Mouse (Mus musculus): Measurements from ENCODE around the gene Zfp593. TPM values are rescaled to one million over a fixed set of nuclear protein-coding genes. Genes with fewer than 3 reads are reported as not detected.

Zfp593 gene
- total and polyA plus RNA-seq, 2 experiments from 2014 or later = 10.2 to 11.0 TPM

- WGBS = 87% methylated on average over 19 of the region's 19 CpGs
- peak; percentile 18 for DNase-seq (ENCODE audit: low spot score)
Measured at GRCm38 (mm10) chr4:134268102-134268655, 22.8 kb upstream of the Zfp593 start.

GRCm38 (mm10) chr4:134265860-134266585 lies 20.6 kb upstream of the Zfp593 start:
- no peak for DNase-seq (ENCODE audit: low spot score)
- no peak overlapping the region for H3K9ac ChIP-seq (replicated peaks; ENCODE audit: low read length)
- no peak overlapping the region for H3K27ac ChIP-seq
- H3K4me2 ChIP-seq (ENCODE audit: low read depth, low read length) = no peak overlapping the region
- no peak for TF ChIP-seq CTCF (IDR thresholded peaks at IDR 0.05; ENCODE audit: low read depth)
- no peak for ATAC-seq
- H3K4me3 ChIP-seq (ENCODE audit: low read length) = no peak overlapping the region
- H3K9me3 ChIP-seq (ENCODE audit: low read length) = no peaks in the 10 kb centered on the region
- H3K4me1 ChIP-seq (ENCODE audit: insufficient read depth, low read length) = no peaks in the 10 kb centered on the region
- no peaks in the 10 kb centered on the region for H3K27me3 ChIP-seq (ENCODE audit: insufficient read depth, low read length)
- H3K36me3 ChIP-seq (ENCODE audit: insufficient read depth, low read length) = no peaks in the 10 kb centered on the region
- 66% methylated on average over 9 of the region's 9 CpGs for WGBS

More at GRCm38 (mm10) chr4:134268102-134268655, 22.8 kb upstream of the Zfp593 start:
- Histone ChIP-seq H3K4me2 (ENCODE audit: low read depth, low read length) (no peak overlapping the region), H3K36me3 (ENCODE audit: insufficient read depth, low read length) (no peaks in the 10 kb centered on the region), H3K4me3 (ENCODE audit: low read length) (no peak overlapping the region), H3K27ac (no peak overlapping the region), H3K9ac (replicated peaks; ENCODE audit: low read length) (no peak overlapping the region), H3K27me3 (ENCODE audit: insufficient read depth, low read length) (no peaks in the 10 kb centered on the region), H3K4me1 (ENCODE audit: insufficient read depth, low read length) (no peaks in the 10 kb centered on the region), H3K9me3 (ENCODE audit: low read length) (no peaks in the 10 kb centered on the region)
- TF ChIP-seq CTCF (IDR thresholded peaks at IDR 0.05; ENCODE audit: low read depth) = peak; percentile 1; the same call in 1 of the 2 replicates
- ATAC-seq = no peak

GRCm38 (mm10) chr4:134263191-134263590 lies 17.8 kb upstream of the Zfp593 start:
- no peak overlapping the region for H3K9ac ChIP-seq (replicated peaks; ENCODE audit: low read length)
- no peak overlapping the region for H3K4me2 ChIP-seq (ENCODE audit: low read depth, low read length)
- 43% methylated on average over 6 of the region's 6 CpGs for WGBS
- H3K4me3 ChIP-seq (ENCODE audit: low read length) = no peak overlapping the region
- DNase-seq (ENCODE audit: low spot score) = peak; percentile 48
- no peak for ATAC-seq
- no peaks in the 10 kb centered on the region for H3K36me3 ChIP-seq (ENCODE audit: insufficient read depth, low read length)
- H3K9me3 ChIP-seq (ENCODE audit: low read length) = no peaks in the 10 kb centered on the region
- no peak overlapping the region for H3K27ac ChIP-seq
- no peaks in the 10 kb centered on the region for H3K27me3 ChIP-seq (ENCODE audit: insufficient read depth, low read length)
- H3K4me1 ChIP-seq (ENCODE audit: insufficient read depth, low read length) = no peaks in the 10 kb centered on the region
- peak; percentile 71 for TF ChIP-seq CTCF (IDR thresholded peaks at IDR 0.05; ENCODE audit: low read depth)

- 61% methylated on average over 11 of the region's 11 CpGs for WGBS
Measured at GRCm38 (mm10) chr4:134258354-134258753, 13.0 kb upstream of the Zfp593 start.

GRCm38 (mm10) chr4:134257198-134258009 lies 12.0 kb upstream of the Zfp593 start:
- Histone ChIP-seq H3K4me3 (ENCODE audit: low read length) (no peak overlapping the region), H3K4me1 (ENCODE audit: insufficient read depth, low read length) (no peaks in the 10 kb centered on the region), H3K4me2 (ENCODE audit: low read depth, low read length) (no peak overlapping the region), H3K36me3 (ENCODE audit: insufficient read depth, low read length) (no peaks in the 10 kb centered on the region), H3K9ac (replicated peaks; ENCODE audit: low read length) (no peak overlapping the region), H3K27me3 (ENCODE audit: insufficient read depth, low read length) (peaks cover 8% of the 10 kb centered on the region), H3K27ac (no peak overlapping the region), H3K9me3 (ENCODE audit: low read length) (no peaks in the 10 kb centered on the region)
- ATAC-seq (no peak), DNase-seq (ENCODE audit: low spot score) (no peak)
- WGBS = 16% methylated on average over 11 of the region's 11 CpGs
- TF ChIP-seq CTCF (IDR thresholded peaks at IDR 0.05; ENCODE audit: low read depth) = no peak

More at GRCm38 (mm10) chr4:134258354-134258753, 13.0 kb upstream of the Zfp593 start:
- Histone ChIP-seq H3K27ac (no peak overlapping the region), H3K9me3 (ENCODE audit: low read length) (no peaks in the 10 kb centered on the region), H3K27me3 (ENCODE audit: insufficient read depth, low read length) (peaks cover 5% of the 10 kb centered on the region; the same call in 1 of the 2 replicates), H3K4me3 (ENCODE audit: low read length) (no peak overlapping the region), H3K4me1 (ENCODE audit: insufficient read depth, low read length) (no peaks in the 10 kb centered on the region), H3K36me3 (ENCODE audit: insufficient read depth, low read length) (no peaks in the 10 kb centered on the region), H3K9ac (replicated peaks; ENCODE audit: low read length) (no peak overlapping the region), H3K4me2 (ENCODE audit: low read depth, low read length) (no peak overlapping the region)
- no peak for DNase-seq (ENCODE audit: low spot score)
- no peak for TF ChIP-seq CTCF (IDR thresholded peaks at IDR 0.05; ENCODE audit: low read depth)
- no peak for ATAC-seq

- WGBS = 16% methylated on average over 19 of the region's 19 CpGs
- no peaks in the 10 kb centered on the region for H3K36me3 ChIP-seq (ENCODE audit: insufficient read depth, low read length)
- H3K9ac ChIP-seq (replicated peaks; ENCODE audit: low read length) = no peak overlapping the region
- no peak for TF ChIP-seq CTCF (IDR thresholded peaks at IDR 0.05; ENCODE audit: low read depth)
- no peak for ATAC-seq
- no peaks in the 10 kb centered on the region for H3K4me1 ChIP-seq (ENCODE audit: insufficient read depth, low read length)
- H3K27ac ChIP-seq = no peak overlapping the region
- H3K4me2 ChIP-seq (ENCODE audit: low read depth, low read length) = no peak overlapping the region
- H3K4me3 ChIP-seq (ENCODE audit: low read length) = no peak overlapping the region
- H3K27me3 ChIP-seq (ENCODE audit: insufficient read depth, low read length) = peaks cover 15% of the 10 kb centered on the region
- DNase-seq (ENCODE audit: low spot score) = no peak
- no peaks in the 10 kb centered on the region for H3K9me3 ChIP-seq (ENCODE audit: low read length)
Measured at GRCm38 (mm10) chr4:134256407-134257197, 11.2 kb upstream of the Zfp593 start.
